Mouse (Mus musculus): ENCODE data around the gene Nyap2.
"Not testable (repeated sequence)": the region's sequence is repeated elsewhere in the genome, so short reads cannot be mapped to it uniquely, and the experiment has no call there.

Gene Nyap2

GRCm38 (mm10) chr1:81209536-81209935 is 132.8 kb downstream of the Nyap2 start:
- peak; percentile 5 to 9 for DNase-seq

GRCm38 (mm10) chr1:81211491-81211890 is 134.7 kb downstream of the Nyap2 start:
- DNase-seq: no peak

- DNase-seq: no peak
Measured at GRCm38 (mm10) chr1:81219790-81220189, 143.0 kb downstream of the Nyap2 start.

- DNase-seq: no peak
Measured at GRCm38 (mm10) chr1:81231759-81232406, 155.1 kb downstream of the Nyap2 start.

GRCm38 (mm10) chr1:81232407-81232789 is 155.6 kb downstream of the Nyap2 start:
- not testable (repeated sequence) for DNase-seq

- no peak for DNase-seq
Measured at GRCm38 (mm10) chr1:81248447-81249205, 171.9 kb downstream of the Nyap2 start.

GRCm38 (mm10) chr1:81250068-81250467 is 173.3 kb downstream of the Nyap2 start:
- DNase-seq: no peak

GRCm38 (mm10) chr1:81266441-81266840 is 189.7 kb downstream of the Nyap2 start:
- no peak for DNase-seq

GRCm38 (mm10) chr1:81280978-81281377 is 204.2 kb downstream of the Nyap2 start:
- no peak for DNase-seq

GRCm38 (mm10) chr1:81285633-81286032 is 208.9 kb downstream of the Nyap2 start:
- DNase-seq: no peak

GRCm38 (mm10) chr1:81287088-81287487 is 210.3 kb downstream of the Nyap2 start:
- DNase-seq: peak in 1 of 2 experiments; percentile 18

GRCm38 (mm10) chr1:81300735-81301134 is 224.0 kb downstream of the Nyap2 start:
- DNase-seq: peak; percentile 19 to 34

- DNase-seq: peak; percentile 31 to 53
Measured at GRCm38 (mm10) chr1:81301661-81302060, 224.9 kb downstream of the Nyap2 start.

- no peak for DNase-seq
Measured at GRCm38 (mm10) chr1:81303389-81303788, 226.6 kb downstream of the Nyap2 start.

- DNase-seq: no peak
Measured at GRCm38 (mm10) chr1:81307407-81307806, 230.7 kb downstream of the Nyap2 start.

GRCm38 (mm10) chr1:81307934-81308333 is 231.2 kb downstream of the Nyap2 start:
- DNase-seq: no peak

- peak; percentile 52 to 60 for DNase-seq
Measured at GRCm38 (mm10) chr1:81310087-81310626, 233.4 kb downstream of the Nyap2 start.

- DNase-seq: peak; percentile 76 to 77
Measured at GRCm38 (mm10) chr1:81316403-81316994, 239.7 kb downstream of the Nyap2 start.

GRCm38 (mm10) chr1:81316995-81317413 is 240.3 kb downstream of the Nyap2 start:
- DNase-seq: no peak

GRCm38 (mm10) chr1:81387722-81388121 is 311.0 kb downstream of the Nyap2 start:
- DNase-seq: no peak
